Mouse (Mus musculus) hindbrain, embryonic 12.5 days (tissue): ENCODE results near the gene Xdh. TPM values are rescaled to one million over a fixed set of nuclear protein-coding genes. Genes with fewer than 3 reads are reported as not detected.
A peak's percentile ranks its signal among the peaks of the same experiment; 100 is the strongest.

Experiments used
- ATAC-seq: fragments of 200-750 bp; cut with Nextera tagmentation; 2 replicates; pipeline ENCODE4 v1.8.0; 2017; ENCODE audit warnings: moderate TSS enrichment; ENCODE audit not compliant: low FRiP score
- H3K27ac ChIP-seq: fragments of 300-500 bp; sonication (generic); 2 replicates; pipeline ENCODE4 v1.5.1; 2016; ENCODE audit warnings: mild to moderate bottlenecking
- H3K27me3 ChIP-seq: fragments of 300-500 bp; sonication (generic); 2 replicates; pipeline ENCODE4 v1.6.1; 2016; ENCODE audit warnings: mild to moderate bottlenecking
- H3K36me3 ChIP-seq: fragments of 300-500 bp; sonication (generic); 2 replicates; pipeline ENCODE4 v1.6.1; 2016; ENCODE audit warnings: mild to moderate bottlenecking
- H3K4me1 ChIP-seq: fragments of 300-500 bp; sonication (generic); 2 replicates; pipeline ENCODE4 v1.6.1; 2016
- H3K4me2 ChIP-seq: fragments of 300-500 bp; sonication (generic); replicated peaks from 2 replicates; pipeline ENCODE4 v1.6.1; 2016; ENCODE audit warnings: mild to moderate bottlenecking
- H3K4me3 ChIP-seq: fragments of 300-500 bp; sonication (generic); 2 replicates; pipeline ENCODE4 v1.5.1; 2016; ENCODE audit warnings: mild to moderate bottlenecking
- H3K9ac ChIP-seq: fragments of 300-500 bp; sonication (generic); 2 replicates; pipeline ENCODE4 v1.6.1; 2016; ENCODE audit warnings: mild to moderate bottlenecking, moderate library complexity
- H3K9me3 ChIP-seq: fragments of 300-500 bp; sonication (generic); replicated peaks from 2 replicates; pipeline ENCODE4 v1.6.1; 2016; ENCODE audit warnings: mild to moderate bottlenecking
- WGBS: fragments of 180-500 bp; shearing (Covaris S2); methylation state at CpG from one replicate; pipeline ENCODE4 v1.1.7; 2016; 5-methylcytosine and 5-hydroxymethylcytosine counted together
- polyA plus RNA-seq: library from polyadenylated mRNA; unstranded; fragments of >200 nt; fragmentation: Nextera tagmentation; extraction: Ambion mirVana; gene quantifications from 2 replicates; pipeline ENCODE4 v1.2.1, GENCODE M21; 2016

The Xdh gene
- polyA plus RNA-seq, 1 experiment from 2014 or later = 0.18 TPM

- Histone ChIP-seq H3K9me3 (no peaks in the 10 kb centered on the region), H3K27me3 (no peaks in the 10 kb centered on the region), H3K36me3 (no peaks in the 10 kb centered on the region), H3K4me3 (no peak overlapping the region), H3K4me2 (no peak overlapping the region), H3K9ac (no peak overlapping the region), H3K27ac (no peak overlapping the region), H3K4me1 (no peaks in the 10 kb centered on the region)
- WGBS = 92% methylated on average over 4 of the region's 4 CpGs
- ATAC-seq = no peak
Observed at GRCm38 (mm10) chr17:73893822-73894221, 56.2 kb downstream of the Xdh start.

GRCm38 (mm10) chr17:73893207-73893606, 56.8 kb downstream of the Xdh start:
- no peaks in the 10 kb centered on the region for H3K36me3 ChIP-seq
- no peak for ATAC-seq
- no peak overlapping the region for H3K4me2 ChIP-seq
- H3K4me1 ChIP-seq = no peaks in the 10 kb centered on the region
- H3K9ac ChIP-seq = no peak overlapping the region
- no peaks in the 10 kb centered on the region for H3K27me3 ChIP-seq
- H3K27ac ChIP-seq = no peak overlapping the region
- no peaks in the 10 kb centered on the region for H3K9me3 ChIP-seq
- H3K4me3 ChIP-seq = no peak overlapping the region
- WGBS = 89% methylated on average over 10 of the region's 10 CpGs

GRCm38 (mm10) chr17:73891590-73891989, 58.4 kb downstream of the Xdh start:
- Histone ChIP-seq H3K9me3 (no peaks in the 10 kb centered on the region), H3K9ac (no peak overlapping the region), H3K4me3 (no peak overlapping the region), H3K27me3 (no peaks in the 10 kb centered on the region), H3K4me2 (no peak overlapping the region), H3K4me1 (no peaks in the 10 kb centered on the region), H3K36me3 (no peaks in the 10 kb centered on the region), H3K27ac (no peak overlapping the region)
- no peak for ATAC-seq
- 81% methylated on average over 1 of the region's 1 CpGs for WGBS

- Histone ChIP-seq H3K36me3 (no peaks in the 10 kb centered on the region), H3K9ac (no peak overlapping the region), H3K27ac (no peak overlapping the region), H3K9me3 (no peaks in the 10 kb centered on the region), H3K27me3 (no peaks in the 10 kb centered on the region), H3K4me2 (no peak overlapping the region), H3K4me1 (no peaks in the 10 kb centered on the region), H3K4me3 (no peak overlapping the region)
- WGBS = 87% methylated on average over 25 of the region's 25 CpGs
- ATAC-seq = no peak
Observed at GRCm38 (mm10) chr17:73886071-73886785, 63.8 kb downstream of the Xdh start.

- H3K4me3 ChIP-seq = no peak overlapping the region
- no peaks in the 10 kb centered on the region for H3K36me3 ChIP-seq
- no peaks in the 10 kb centered on the region for H3K9me3 ChIP-seq
- no peak overlapping the region for H3K27ac ChIP-seq
- ATAC-seq = no peak
- peaks cover 4% of the 10 kb centered on the region; the same call in 1 of the 2 replicates for H3K4me1 ChIP-seq
- H3K27me3 ChIP-seq = no peaks in the 10 kb centered on the region
- no peak overlapping the region for H3K9ac ChIP-seq
- no peak overlapping the region for H3K4me2 ChIP-seq
- WGBS = 84% methylated on average over 12 of the region's 12 CpGs
Observed at GRCm38 (mm10) chr17:73883332-73883731, 66.7 kb downstream of the Xdh start.

GRCm38 (mm10) chr17:73882194-73882593, 67.8 kb downstream of the Xdh start:
- H3K9me3 ChIP-seq = no peaks in the 10 kb centered on the region
- ATAC-seq = peak; percentile 84
- H3K4me2 ChIP-seq = no peak overlapping the region
- H3K27me3 ChIP-seq = no peaks in the 10 kb centered on the region
- 15% methylated on average over 9 of the region's 9 CpGs for WGBS
- no peak overlapping the region for H3K9ac ChIP-seq
- H3K36me3 ChIP-seq = no peaks in the 10 kb centered on the region
- no peak overlapping the region for H3K27ac ChIP-seq
- no peak overlapping the region for H3K4me3 ChIP-seq
- H3K4me1 ChIP-seq = peaks cover 4% of the 10 kb centered on the region; the same call in 1 of the 2 replicates

- ATAC-seq = no peak
- H3K27me3 ChIP-seq = no peaks in the 10 kb centered on the region
Observed at GRCm38 (mm10) chr17:73881295-73881694, 68.7 kb downstream of the Xdh start.

GRCm38 (mm10) chr17:73880286-73880685, 69.7 kb downstream of the Xdh start:
- no peak overlapping the region for H3K9ac ChIP-seq
- H3K4me3 ChIP-seq = no peak overlapping the region
- H3K27ac ChIP-seq = no peak overlapping the region
- no peaks in the 10 kb centered on the region for H3K36me3 ChIP-seq
- no peaks in the 10 kb centered on the region for H3K9me3 ChIP-seq
- WGBS = 91% methylated on average over 6 of the region's 6 CpGs
- H3K27me3 ChIP-seq = no peaks in the 10 kb centered on the region
- H3K4me1 ChIP-seq = peaks cover 4% of the 10 kb centered on the region; the same call in 1 of the 2 replicates
- ATAC-seq = no peak
- no peak overlapping the region for H3K4me2 ChIP-seq

More at GRCm38 (mm10) chr17:73881295-73881694, 68.7 kb downstream of the Xdh start:
- peaks cover 4% of the 10 kb centered on the region; the same call in 1 of the 2 replicates for H3K4me1 ChIP-seq
- H3K4me3 ChIP-seq = no peak overlapping the region
- no peak overlapping the region for H3K9ac ChIP-seq
- H3K27ac ChIP-seq = no peak overlapping the region
- no peaks in the 10 kb centered on the region for H3K36me3 ChIP-seq
- WGBS = 80% methylated on average over 6 of the region's 6 CpGs
- no peaks in the 10 kb centered on the region for H3K9me3 ChIP-seq
- no peak overlapping the region for H3K4me2 ChIP-seq

GRCm38 (mm10) chr17:73879262-73879916, 70.6 kb downstream of the Xdh start:
- no peak overlapping the region for H3K27ac ChIP-seq
- H3K4me1 ChIP-seq = peaks cover 4% of the 10 kb centered on the region; the same call in 1 of the 2 replicates
- no peak for ATAC-seq
- no peak overlapping the region for H3K4me2 ChIP-seq
- 84% methylated on average over 10 of the region's 10 CpGs for WGBS
- no peaks in the 10 kb centered on the region for H3K27me3 ChIP-seq
- no peaks in the 10 kb centered on the region for H3K36me3 ChIP-seq
- H3K9ac ChIP-seq = no peak overlapping the region
- H3K4me3 ChIP-seq = no peak overlapping the region
- no peaks in the 10 kb centered on the region for H3K9me3 ChIP-seq

- ATAC-seq = no peak
- WGBS = 88% methylated on average over 7 of the region's 7 CpGs
- Histone ChIP-seq H3K27ac (no peak overlapping the region), H3K9ac (no peak overlapping the region), H3K4me3 (no peak overlapping the region), H3K9me3 (no peaks in the 10 kb centered on the region), H3K27me3 (no peaks in the 10 kb centered on the region), H3K36me3 (no peaks in the 10 kb centered on the region), H3K4me2 (no peak overlapping the region), H3K4me1 (peaks cover 4% of the 10 kb centered on the region; the same call in 1 of the 2 replicates)
Observed at GRCm38 (mm10) chr17:73875674-73876073, 74.3 kb downstream of the Xdh start.

- WGBS = 95% methylated on average over 4 of the region's 4 CpGs
- H3K27me3 ChIP-seq = no peaks in the 10 kb centered on the region
- no peak overlapping the region for H3K4me3 ChIP-seq
- H3K9me3 ChIP-seq = no peaks in the 10 kb centered on the region
- H3K9ac ChIP-seq = no peak overlapping the region
- ATAC-seq = no peak
- peaks cover 4% of the 10 kb centered on the region; the same call in 1 of the 2 replicates for H3K4me1 ChIP-seq
- H3K27ac ChIP-seq = no peak overlapping the region
- H3K36me3 ChIP-seq = no peaks in the 10 kb centered on the region
- no peak overlapping the region for H3K4me2 ChIP-seq
Observed at GRCm38 (mm10) chr17:73875268-73875667, 74.7 kb downstream of the Xdh start.

GRCm38 (mm10) chr17:73870956-73871605, 78.9 kb downstream of the Xdh start:
- Histone ChIP-seq H3K36me3 (no peaks in the 10 kb centered on the region), H3K4me1 (no peaks in the 10 kb centered on the region), H3K4me2 (no peak overlapping the region), H3K9me3 (no peaks in the 10 kb centered on the region), H3K4me3 (no peak overlapping the region), H3K27me3 (no peaks in the 10 kb centered on the region), H3K9ac (no peak overlapping the region), H3K27ac (no peak overlapping the region)
- WGBS = 88% methylated on average over 14 of the region's 14 CpGs
- ATAC-seq = no peak
